Mouse (Mus musculus) heart, postnatal 0 days (tissue): ENCODE data around the gene Naaladl2.

Experiments
- CTCF ChIP-seq: IDR thresholded peaks from 2 replicates; pipeline ENCODE4 v1.5.1; 2016; ENCODE audit warnings: antibody characterized with exemption, control low read depth, low read depth
- EP300 ChIP-seq: IDR thresholded peaks from 2 replicates; pipeline ENCODE4 v1.6.1; 2016; ENCODE audit warnings: antibody characterized with exemption, low read depth

DNA sequence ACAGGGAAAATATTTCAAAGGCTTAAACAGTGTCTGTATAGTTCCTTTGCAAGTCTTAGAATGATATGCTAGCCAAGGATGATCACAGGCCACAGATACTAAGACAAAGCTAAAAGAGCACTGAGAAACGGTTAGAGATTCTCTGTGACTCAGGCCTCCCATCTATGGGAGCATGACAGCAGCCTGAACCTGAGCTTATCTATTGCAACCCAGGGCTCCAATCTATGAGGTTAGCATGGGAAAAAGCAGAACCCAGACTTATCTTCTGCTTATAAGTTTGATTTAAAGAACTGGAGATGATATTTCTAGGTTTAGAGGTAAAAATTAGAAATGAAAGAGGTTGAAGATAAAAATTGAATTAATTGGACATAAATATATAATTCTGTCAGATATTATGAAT is 587.4 kb downstream of the Naaladl2 start:
- TF ChIP-seq CTCF (no peak), EP300 (no peak)
